Mouse (Mus musculus): ENCODE measurements around the gene Cdk2ap2.
"Not testable (repeated sequence)": the region's sequence is repeated elsewhere in the genome, so short reads cannot be mapped to it uniquely, and the experiment has no call there.

The Cdk2ap2 gene

DNA sequence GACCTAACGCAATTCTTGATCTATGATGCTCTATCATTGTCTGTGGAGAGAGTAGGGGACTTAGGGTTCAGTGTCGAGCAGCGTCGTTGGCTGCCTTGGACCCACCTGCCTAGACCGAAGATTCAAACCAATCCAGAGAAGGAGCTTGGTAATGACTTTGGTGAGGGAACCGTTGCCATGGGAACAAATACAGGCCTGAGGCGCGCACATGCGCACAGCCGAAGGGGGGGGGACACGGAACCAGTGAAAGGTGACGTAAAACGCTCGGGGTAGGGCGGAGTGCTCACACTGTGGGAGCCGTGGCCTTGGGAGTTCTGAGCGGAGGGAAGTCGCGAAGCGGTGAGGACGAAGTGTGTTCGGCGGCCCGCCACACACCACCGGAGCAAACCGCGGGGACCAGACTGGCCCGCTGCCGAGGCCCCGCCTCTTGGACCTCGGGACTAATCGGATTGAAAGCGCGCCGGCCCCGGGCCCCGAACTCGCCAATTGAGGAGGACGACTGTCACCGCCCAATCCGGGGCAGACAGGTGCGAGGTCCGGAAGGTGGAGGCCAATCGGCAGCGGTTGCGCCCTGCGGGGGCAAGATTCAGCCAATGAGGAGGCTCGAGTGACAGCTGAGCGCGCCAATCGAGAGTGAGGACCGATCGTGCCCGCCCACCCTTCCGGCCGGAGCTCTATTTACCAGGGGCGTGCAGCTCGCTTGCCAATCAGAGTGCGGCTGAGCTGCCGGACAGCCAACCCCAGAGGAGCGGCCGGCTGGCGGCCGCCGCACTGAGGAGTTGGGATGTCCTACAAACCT, at the start of gene Cdk2ap2:
TSS of gene Cdk2ap2 (plus strand) at position 541 of the 799 bp plus-strand sequence.
- in situ Hi-C loops (cut with MboI, MseI): loop anchor here in 1 of 2 experiments (5.0 kb wide), 2 partner anchors 40 to 55 kb away; partner anchors contain the start of genes Gstp3 and Ptprcap

DNA sequence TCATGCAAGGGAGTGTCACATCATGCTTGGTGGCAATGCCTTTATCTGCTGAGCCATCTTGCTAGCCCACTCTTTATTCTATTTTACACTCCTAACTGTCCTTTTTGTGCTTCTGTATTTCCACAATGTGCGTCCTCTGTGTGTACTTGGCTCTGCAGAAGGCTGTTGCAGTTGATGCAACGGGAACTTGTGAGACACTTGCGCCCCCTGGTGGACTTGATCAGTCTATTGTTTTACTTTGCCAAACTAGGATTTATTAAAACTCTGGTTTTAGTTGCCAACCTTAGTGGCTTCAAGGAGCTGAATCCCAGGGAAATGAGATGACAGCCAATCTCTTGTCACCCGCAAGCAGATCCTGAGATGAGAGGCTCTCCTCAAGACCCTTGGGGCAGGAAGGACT, 49.1 kb upstream of the Cdk2ap2 start:
- in situ Hi-C loops (cut with MboI, MseI): no loop called here

DNA sequence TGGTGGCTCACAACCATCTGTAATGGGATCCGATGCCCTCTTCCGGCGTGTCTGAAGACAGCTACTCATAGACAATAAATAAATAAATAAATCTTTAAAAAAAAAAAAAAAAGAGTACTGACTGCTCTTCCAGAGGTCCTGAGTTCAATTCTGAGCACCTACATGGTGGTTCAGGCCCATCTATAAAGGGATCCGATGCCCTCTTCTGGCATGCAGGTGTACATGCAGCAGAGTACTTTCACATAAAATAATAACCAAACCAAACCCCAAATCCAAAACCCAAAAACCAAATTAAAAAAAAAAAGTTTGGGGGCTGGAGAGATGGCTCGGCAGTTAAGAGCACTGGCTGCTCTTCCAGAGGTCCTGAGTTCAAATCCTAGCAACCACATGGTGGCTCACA, 47.9 kb upstream of the Cdk2ap2 start:
- in situ Hi-C loops (cut with MboI, MseI): not testable (repeated sequence)

DNA sequence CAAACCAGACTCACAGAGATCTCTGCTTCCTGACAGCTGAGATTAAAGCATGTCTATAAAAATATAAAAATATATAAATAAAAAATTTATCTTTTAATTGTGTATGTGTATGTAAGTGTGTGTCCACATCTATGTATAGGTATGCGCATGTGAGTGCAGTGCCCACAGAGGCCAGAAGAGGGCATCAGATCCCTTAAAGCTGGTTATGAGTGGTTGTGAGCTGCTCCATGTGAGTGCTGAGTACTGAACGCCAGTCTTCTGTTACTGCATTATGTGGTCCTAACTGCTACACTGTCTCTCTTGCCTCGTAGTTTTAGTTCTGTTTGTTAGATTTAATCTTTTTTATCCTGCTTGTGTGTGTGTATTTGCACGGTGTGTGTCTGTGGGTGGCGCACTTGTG, 46.0 kb upstream of the Cdk2ap2 start:
- in situ Hi-C loops (cut with MboI, MseI): no loop called here

DNA sequence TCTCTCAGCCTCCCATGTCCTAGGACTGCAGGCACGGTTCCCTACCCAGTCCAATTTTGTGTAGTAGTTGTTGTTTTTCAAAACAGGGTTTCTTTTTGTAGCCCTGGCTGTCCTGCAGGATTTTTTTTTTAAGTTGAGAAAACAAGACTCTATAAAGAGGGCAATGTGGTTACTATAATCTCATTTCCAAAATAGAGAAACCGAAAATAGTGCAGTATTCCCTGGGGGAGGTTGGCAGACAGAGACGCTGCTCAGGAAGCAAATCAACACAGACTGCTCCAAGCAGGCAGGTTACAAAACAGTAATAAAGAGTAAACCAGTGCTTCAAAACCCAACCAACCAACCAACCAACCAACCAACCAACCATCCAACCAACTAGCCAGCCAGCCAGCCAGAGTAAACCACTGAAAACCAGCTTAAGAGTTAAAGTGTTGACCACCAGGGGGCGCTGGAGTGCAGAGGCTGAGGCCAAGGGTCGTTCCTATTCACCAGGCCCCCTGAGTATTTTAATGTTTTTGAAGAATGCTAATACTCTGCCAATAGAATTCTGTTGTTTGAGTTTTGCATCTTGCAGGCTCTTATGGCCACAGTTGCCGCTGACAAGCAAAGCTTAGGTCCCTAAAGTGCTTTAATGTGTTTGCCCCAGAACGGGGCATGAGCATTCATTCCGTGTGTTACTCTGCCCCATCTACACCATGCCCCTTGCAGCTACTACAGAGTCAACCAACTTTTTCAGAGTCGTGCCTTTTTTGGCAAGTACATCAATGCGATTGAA, 45.1 kb upstream of the Cdk2ap2 start:
- in situ Hi-C loops (cut with MboI, MseI): no loop called here

DNA sequence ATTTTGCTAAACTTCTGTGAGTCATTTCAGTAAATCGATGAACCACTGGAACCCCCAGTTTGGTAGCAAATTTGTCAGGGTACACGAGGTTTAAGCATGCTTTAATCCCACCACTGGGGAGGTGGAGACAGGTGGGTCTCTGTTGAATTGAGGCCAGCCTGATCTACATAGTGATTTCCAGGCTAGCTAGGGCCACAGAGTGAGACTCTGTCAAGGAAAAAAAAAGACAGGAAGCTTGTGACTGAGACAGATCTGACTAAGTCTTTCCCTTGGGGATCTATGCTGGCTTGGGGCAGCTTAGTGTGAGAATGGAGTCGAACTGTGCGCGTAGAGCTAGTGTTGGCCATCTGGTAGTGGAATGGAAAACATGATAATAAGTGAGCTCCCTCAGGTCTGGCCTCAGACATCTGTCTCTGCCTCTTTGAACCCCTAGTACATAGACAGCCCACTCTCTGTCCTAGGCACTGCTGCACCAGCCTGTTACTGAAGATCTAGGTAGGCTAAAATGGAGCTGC, 44.4 kb upstream of the Cdk2ap2 start:
- in situ Hi-C loops (cut with MboI, MseI): no loop called here

DNA sequence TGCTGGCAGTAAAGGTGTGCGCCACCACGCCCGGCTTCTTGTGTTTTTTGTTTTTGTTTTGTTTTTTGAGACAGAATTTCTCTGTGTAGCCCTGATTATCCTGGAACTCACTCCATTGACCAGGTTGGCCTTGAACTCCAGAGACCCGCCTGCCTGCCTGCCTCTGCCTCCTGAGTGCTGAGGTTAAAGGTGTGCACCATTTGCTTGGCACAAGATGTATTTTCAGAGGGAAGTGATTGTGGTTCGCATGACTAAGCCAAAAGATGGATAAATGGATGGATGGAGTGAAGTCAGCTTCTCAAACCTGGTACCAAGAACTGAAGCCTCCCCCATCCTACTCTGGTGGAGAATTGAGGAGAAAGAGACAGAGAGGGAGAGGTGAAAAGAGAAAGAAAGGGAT, 42.4 kb upstream of the Cdk2ap2 start:
- in situ Hi-C loops (cut with MboI, MseI): loop anchor here in 1 of 2 experiments (5.0 kb wide), 1 partner anchor 43 kb away; the partner anchor contains the start of genes Cdk2ap2 and Pitpnm1

DNA sequence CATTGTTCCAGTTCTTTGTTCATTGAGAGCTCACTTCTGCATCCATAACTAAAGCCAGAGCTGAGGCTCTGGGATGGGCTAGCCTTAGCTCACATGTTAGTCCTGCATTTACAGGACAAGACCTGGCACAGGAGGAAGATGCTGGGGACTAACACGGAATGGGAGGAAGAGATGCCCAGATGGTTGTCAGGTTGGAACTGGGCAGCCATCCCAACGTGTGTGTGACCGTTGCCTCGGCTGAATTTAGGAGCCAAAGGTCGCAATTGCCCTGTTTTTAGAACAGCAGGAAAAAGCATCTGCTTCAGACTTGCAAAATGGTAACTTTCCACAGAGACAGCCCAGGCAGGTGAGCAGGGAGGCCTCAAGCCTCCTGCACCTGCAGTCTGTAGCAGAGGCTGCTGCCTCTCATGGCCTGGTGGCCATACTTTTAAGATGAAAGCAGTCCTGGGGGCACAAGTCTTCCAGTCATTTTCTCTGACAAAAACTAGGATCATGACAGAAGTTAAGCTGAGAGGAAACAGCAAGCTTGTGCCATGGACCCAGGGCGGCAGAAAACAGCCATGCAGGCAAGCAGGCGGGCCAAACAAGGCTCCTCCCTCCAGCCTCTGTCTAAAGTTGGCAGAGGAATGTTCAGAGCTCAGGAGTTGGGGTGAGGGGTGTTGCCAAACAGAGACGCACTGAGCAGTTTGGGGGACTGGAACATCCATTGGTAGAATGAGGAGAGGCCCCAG, 41.6 kb upstream of the Cdk2ap2 start:
- in situ Hi-C loops (cut with MboI, MseI): loop anchor here in 1 of 2 experiments (5.0 kb wide), 1 partner anchor 42 kb away; the partner anchor contains the start of genes Cdk2ap2 and Pitpnm1

DNA sequence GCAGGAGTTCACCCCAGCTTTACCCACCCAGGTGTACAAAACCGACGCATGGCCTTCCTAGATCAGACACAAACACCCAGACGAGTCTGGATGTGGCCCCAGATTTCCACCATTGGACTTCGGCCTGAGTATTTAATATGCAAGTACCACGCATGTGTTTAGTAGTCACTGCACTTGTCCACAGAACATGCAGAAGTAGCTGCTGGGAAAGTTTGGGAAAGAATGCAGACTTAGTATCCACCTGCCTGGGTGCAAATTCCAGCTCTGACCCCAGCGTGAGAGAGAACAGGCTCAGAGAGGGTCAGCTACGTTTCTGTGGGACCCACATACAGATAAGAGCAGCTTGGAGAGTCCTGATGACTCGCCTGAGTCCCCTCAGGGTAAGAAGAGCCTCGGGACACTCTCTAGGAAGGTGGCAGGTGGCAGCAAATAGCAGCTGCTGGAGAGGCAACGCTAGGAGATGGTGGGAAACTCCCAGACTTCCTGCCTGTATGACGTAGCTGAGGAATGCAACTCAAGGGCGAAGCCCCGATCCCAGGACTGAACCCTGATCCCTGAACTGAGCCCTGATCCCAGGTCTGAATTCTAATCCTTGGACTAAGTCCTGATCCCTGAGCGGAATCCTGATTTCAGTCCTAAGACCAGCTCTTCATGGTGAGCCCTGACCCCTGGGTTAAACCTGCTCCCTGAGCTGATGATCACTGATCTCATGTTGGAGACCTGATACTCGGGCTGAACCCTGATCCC, 40.9 kb upstream of the Cdk2ap2 start:
- in situ Hi-C loops (cut with MboI, MseI): loop anchor here in 1 of 2 experiments (5.0 kb wide), 1 partner anchor 41 kb away; the partner anchor contains the start of genes Cdk2ap2 and Pitpnm1

DNA sequence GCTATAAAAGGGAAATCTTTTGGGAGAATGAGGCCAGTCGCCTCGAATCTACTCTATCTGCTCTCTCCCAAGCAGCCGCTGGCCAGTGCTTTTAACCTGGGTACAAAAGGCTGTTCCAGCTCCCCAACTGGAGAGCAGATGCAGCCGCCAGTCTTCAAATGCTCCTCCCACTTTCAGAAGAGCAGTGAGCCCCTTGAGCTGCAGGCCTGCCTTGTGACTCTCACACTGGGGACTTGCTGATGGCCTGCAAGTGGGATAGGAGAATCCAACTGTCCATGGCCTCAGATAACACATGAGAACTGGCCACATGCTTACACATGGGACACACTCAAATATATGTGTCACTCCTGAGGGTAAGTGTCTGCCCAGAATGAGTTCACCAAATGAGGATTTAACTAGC, 40.3 kb upstream of the Cdk2ap2 start:
- in situ Hi-C loops (cut with MboI, MseI): loop anchor here in 1 of 2 experiments (5.0 kb wide), 1 partner anchor 41 kb away; the partner anchor contains the start of genes Cdk2ap2 and Pitpnm1

DNA sequence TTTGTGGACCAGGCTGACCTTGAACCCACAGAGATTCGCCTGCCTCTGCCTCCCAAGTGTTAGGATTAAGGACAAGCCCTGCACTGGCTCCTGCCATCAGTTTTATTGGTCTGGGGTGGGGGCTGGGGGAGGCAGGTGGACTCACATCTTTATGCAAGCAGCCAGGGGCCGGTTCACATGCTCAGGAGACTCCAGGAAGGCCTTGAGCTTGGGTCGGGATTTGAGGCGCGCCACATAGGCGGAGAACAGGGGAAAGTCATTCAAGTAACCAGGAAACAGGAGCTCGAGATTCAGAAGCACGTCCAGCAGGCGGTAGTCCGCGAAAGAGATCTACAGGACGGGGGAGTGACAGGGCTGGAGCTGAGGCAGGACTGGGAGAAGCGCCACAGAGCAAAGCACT, 39.6 kb upstream of the Cdk2ap2 start:
- in situ Hi-C loops (cut with MboI, MseI): loop anchor here in 1 of 2 experiments (5.0 kb wide), 1 partner anchor 40 kb away; the partner anchor contains the start of genes Cdk2ap2 and Pitpnm1

DNA sequence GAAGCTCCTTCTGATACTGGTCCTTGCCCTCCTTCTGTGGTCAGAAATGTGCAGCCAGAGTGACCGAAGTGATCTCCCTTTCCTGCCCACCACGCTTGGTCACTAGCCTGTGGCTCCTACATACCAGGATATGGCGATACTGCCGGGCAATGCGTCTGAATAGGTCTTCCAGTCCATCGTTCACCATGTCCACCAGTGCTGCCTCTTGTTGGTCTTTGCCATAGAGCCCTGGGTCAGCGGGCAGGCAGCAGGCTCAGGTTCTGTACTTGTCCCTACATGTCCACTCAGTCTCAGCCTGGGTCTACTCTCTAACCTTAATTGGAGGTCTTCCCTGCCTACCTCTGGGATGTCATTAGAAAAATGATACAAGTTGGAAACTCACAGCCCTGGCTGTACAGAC, 39.0 kb upstream of the Cdk2ap2 start:
- in situ Hi-C loops (cut with MboI, MseI): loop anchor here in 1 of 2 experiments (5.0 kb wide), 1 partner anchor 39 kb away; the partner anchor contains the start of genes Cdk2ap2 and Pitpnm1

DNA sequence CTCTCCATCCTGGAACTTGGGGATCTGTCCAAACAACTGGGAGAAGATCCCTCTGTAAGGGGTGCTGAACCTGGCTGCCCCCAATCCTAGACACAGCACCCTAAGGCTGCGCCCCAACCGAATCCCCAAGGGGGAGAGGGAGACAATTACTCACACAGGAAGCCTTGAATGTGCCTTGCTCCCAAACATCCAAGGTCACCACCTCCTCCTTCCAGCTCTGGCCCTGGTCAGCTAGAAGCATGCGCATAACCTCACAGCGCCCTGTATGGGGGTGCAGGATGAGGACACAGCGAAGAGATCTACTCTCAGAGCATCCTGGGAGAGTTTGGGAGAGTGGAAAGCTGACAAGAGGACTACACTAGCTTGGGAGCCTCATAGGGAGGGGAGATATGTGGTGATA, 38.4 kb upstream of the Cdk2ap2 start:
- in situ Hi-C loops (cut with MboI, MseI): loop anchor here in 1 of 2 experiments (5.0 kb wide), 1 partner anchor 39 kb away; the partner anchor contains the start of genes Cdk2ap2 and Pitpnm1

DNA sequence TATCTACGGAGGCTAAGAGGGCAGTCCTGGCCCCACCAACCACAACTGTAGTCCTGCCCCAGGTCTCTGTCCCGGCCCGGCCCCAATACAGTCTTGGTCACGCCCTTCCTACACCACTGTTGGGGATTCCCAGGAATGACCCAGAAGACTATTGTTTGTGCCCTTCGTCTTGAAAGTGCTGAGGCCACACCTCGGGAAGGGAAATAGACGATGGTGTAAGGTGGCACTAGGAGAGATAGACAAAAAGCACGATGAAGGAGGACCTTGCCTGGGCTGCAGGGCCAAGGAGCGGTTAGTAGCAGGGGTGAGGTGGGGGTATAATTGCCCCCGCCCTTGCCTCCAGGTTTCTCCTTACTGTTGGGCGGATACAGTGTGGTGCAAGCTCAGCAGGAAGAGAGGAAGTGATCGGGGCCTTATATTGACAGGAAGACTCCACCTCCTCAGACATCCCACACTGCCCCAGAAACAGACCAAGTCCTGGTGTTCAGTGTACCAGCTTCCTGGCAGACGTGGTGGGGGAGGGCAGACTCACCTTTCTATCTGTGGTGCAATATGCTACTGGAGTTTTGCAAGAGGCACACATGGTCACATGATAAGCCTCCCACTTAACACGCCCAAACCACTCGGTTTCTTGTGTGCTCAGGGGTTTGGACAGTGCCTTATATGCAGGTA, 37.8 kb upstream of the Cdk2ap2 start, which contains the start of gene Gstp3:
TSS of gene Gstp3 (minus strand) at position 501 of the 672 bp plus-strand sequence.
- in situ Hi-C loops (cut with MboI, MseI): loop anchor here in 1 of 2 experiments (5.0 kb wide), 1 partner anchor 38 kb away; the partner anchor contains the start of genes Cdk2ap2 and Pitpnm1

DNA sequence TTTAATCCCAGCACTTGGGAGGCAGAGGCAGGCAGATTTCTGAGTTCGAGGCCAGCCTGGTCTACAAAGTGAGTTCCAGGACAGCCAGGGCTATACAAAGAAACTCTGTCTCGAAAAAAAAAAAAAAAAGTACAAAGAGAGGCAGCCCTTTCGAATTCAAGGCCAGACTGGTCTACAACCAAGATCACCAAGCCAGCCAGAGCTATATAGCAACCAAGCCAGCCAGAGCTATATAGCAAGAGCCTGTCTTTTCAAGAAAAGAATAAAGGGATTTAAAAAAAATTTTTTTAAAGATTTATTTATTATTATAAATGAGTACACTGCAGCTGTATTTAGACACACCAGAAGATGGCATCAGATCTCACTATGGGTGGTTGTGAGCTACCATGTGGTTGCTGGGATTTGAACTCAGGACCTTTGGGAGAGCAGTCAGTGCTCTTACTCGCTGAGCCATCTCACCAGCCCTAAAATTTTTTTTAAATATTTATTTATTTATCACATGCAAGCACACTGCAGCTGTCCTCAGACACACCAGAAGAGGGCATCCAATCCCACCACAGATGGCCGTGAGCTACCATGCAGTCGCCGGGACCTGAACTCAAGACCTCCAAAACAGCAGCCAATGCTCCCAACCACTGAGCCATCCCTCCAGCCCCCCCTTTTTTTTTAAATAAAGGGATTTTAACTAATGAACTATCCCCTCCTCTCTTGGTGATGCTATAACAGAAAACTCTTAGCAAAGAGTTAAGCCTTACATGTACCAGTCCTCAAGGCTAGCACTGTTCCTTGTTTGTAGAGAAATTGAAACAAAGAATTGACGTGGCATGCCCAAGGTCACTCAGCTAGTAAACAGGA, 36.7 kb upstream of the Cdk2ap2 start:
- in situ Hi-C loops (cut with MboI, MseI): not testable (repeated sequence)

DNA sequence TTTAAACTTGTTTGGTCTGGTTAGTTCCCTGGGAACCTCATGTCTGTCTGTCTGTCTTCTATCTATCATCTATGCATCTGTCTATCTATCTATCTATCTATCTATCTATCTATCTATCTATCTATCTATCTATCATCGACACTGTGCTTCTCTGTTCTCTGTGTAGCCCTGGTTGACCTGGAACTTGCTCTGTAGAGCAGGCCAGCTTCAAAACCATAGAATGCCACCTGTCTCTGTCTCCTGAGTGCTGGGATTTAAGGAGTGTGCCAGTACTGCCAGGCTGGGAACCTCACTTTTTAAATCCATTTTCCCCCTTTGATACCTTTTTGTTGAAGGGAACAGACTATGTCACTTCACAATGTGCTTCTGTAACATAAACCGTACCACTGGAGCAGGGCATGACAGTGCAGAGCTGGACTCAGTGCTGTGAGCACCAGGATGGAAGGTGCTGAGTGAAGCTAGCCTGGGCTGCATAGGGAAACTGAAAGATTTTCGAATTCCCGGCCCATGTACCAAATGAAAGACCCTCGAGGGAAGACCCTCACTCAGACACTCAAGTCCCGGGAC, 36.0 kb upstream of the Cdk2ap2 start:
- in situ Hi-C loops (cut with MboI, MseI): no loop called here

DNA sequence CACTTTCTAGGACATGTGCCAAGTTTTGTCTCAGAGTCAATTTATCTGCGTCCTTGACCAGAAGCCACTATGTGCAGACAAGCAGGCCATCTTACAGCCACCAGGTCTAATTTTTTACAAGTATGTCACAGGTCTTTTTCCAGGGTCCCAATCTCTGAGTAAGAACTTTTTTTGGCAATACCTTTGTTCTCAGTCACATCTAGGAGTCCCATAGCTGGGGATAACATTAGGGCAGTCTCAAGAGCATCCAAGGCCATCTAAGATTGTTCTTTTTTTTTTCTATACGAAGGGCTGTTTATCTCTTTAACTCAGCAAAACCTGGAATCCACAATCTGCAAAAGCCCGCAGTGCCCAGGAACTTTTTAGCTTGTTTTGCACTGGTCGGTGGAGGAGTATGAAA, 33.6 kb upstream of the Cdk2ap2 start:
- in situ Hi-C loops (cut with MboI, MseI): not testable (repeated sequence)

DNA sequence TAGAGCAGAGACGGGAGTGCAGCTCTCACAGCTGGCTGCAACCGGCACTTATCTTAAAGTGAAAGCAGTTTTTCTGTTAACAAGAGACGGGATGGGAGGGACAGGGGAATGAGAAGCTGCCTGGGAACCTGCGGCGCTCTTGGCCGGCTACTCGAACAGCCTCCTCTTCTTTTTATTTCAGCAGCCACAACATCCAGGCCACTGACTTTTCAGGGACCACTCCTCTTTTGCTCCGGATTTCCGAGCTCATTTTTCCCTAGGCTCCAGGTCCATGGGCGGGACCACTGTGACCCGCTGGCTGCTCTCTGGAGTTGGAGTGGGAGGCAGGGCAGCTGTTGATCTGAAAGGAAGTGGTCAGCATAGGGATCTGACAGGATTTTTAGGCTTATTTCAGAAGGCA, 32.5 kb upstream of the Cdk2ap2 start:
- in situ Hi-C loops (cut with MboI, MseI): not testable (repeated sequence)
